Mouse (Mus musculus) liver, embryonic 15.5 days (tissue): Measurements from ENCODE around the gene Cacna2d2. TPM values are rescaled to one million over a fixed set of nuclear protein-coding genes. Genes with fewer than 3 reads are reported as not detected.
"Not testable (repeated sequence)": the region's sequence is repeated elsewhere in the genome, so short reads cannot be mapped to it uniquely, and the experiment has no call there.

Source experiments
- ATAC-seq: fragments of 200-750 bp; cut with Nextera tagmentation; 2 replicates; pipeline ENCODE4 v1.8.0; 2017; ENCODE audit warnings: moderate number of reproducible peaks, mild to moderate bottlenecking, moderate library complexity; ENCODE audit not compliant: insufficient read depth
- H3K27ac ChIP-seq: fragments of 300-500 bp; sonication (generic); replicated peaks from 2 replicates; pipeline ENCODE4 v1.5.1; 2015; ENCODE audit warnings: mild to moderate bottlenecking, inconsistent platforms
- H3K27me3 ChIP-seq: fragments of 300-500 bp; sonication (generic); 2 replicates; pipeline ENCODE4 v1.6.1; 2015; ENCODE audit warnings: mild to moderate bottlenecking, inconsistent platforms
- H3K36me3 ChIP-seq: fragments of 300-500 bp; sonication (generic); replicated peaks from 2 replicates; pipeline ENCODE4 v1.6.1; 2015; ENCODE audit warnings: moderate library complexity, mild to moderate bottlenecking, inconsistent platforms
- H3K4me1 ChIP-seq: fragments of 300-500 bp; sonication (generic); replicated peaks from 2 replicates; pipeline ENCODE4 v1.6.1; 2015; ENCODE audit warnings: inconsistent platforms
- H3K4me2 ChIP-seq: fragments of 300-500 bp; sonication (generic); 2 replicates; pipeline ENCODE4 v1.6.1; 2015; ENCODE audit warnings: moderate library complexity, mild to moderate bottlenecking, inconsistent platforms
- H3K4me3 ChIP-seq: fragments of 300-500 bp; sonication (generic); replicated peaks from 2 replicates; pipeline ENCODE4 v1.5.1; 2015; ENCODE audit warnings: mild to moderate bottlenecking, inconsistent platforms
- H3K9ac ChIP-seq: fragments of 300-500 bp; sonication (generic); 2 replicates; pipeline ENCODE4 v1.6.1; 2015; ENCODE audit warnings: moderate library complexity, mild to moderate bottlenecking, inconsistent platforms
- H3K9me3 ChIP-seq: fragments of 300-500 bp; sonication (generic); replicated peaks from 2 replicates; pipeline ENCODE4 v1.6.1; 2016; ENCODE audit warnings: inconsistent platforms
- WGBS: fragments of 180-500 bp; shearing (Covaris S2); methylation state at CpG from one replicate; pipeline ENCODE4 v1.1.7; 2015; ENCODE audit warnings: mixed read lengths; ENCODE audit not compliant: insufficient replicate concordance; 5-methylcytosine and 5-hydroxymethylcytosine counted together
- polyA plus RNA-seq: library from polyadenylated mRNA; unstranded; fragments of >200 nt; fragmentation: Nextera tagmentation; extraction: Ambion mirVana; gene quantifications from 2 replicates; pipeline ENCODE4 v1.2.1, GENCODE M21; 2015

Cacna2d2 gene
- polyA plus RNA-seq, 1 experiment from 2014 or later = 0.02 TPM

DNA sequence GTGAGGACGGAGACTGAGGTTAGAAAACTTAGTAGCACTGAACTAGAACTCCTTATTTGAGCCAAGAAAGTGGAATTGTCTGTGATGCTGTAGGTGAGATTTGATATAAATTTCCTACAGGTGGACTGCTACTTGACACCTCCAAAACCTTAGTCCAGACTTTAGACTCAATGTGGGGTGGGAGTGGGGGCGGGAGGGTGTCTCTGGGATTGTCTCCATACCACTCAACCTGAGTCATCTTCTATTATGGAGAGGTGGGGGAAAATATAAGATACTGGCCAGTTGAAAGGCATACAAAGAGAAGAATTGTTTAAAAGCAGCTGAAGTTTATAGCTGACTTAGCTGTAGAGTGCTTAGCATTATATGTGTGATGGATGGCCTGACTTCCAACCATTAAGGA is 156.3 kb downstream of the Cacna2d2 start:
- Histone ChIP-seq H3K4me1 (peaks cover 61% of the 10 kb centered on the region), H3K9me3 (no peaks in the 10 kb centered on the region), H3K27me3 (peaks cover 24% of the 10 kb centered on the region), H3K27ac (peak overlapping the region; percentile 95), H3K4me3 (peak overlapping the region; percentile 83), H3K4me2 (peak overlapping the region; percentile 97), H3K36me3 (peaks cover 37% of the 10 kb centered on the region), H3K9ac (peak overlapping the region; percentile 94)
- ATAC-seq = no peak
- 35% methylated on average over 2 of the region's 2 CpGs for WGBS

- Histone ChIP-seq H3K4me1 (peaks cover 57% of the 10 kb centered on the region), H3K36me3 (peaks cover 43% of the 10 kb centered on the region), H3K27ac (peak overlapping the region; percentile 95), H3K4me2 (peak overlapping the region; percentile 97), H3K9me3 (no peaks in the 10 kb centered on the region), H3K4me3 (peak overlapping the region; percentile 83), H3K27me3 (peaks cover 18% of the 10 kb centered on the region), H3K9ac (peak overlapping the region; percentile 42)
- no peak for ATAC-seq
- 40% methylated on average over 3 of the region's 3 CpGs for WGBS
Measured at GRCm38 (mm10) chr9:107556346-107556745, 156.9 kb downstream of the Cacna2d2 start.

DNA sequence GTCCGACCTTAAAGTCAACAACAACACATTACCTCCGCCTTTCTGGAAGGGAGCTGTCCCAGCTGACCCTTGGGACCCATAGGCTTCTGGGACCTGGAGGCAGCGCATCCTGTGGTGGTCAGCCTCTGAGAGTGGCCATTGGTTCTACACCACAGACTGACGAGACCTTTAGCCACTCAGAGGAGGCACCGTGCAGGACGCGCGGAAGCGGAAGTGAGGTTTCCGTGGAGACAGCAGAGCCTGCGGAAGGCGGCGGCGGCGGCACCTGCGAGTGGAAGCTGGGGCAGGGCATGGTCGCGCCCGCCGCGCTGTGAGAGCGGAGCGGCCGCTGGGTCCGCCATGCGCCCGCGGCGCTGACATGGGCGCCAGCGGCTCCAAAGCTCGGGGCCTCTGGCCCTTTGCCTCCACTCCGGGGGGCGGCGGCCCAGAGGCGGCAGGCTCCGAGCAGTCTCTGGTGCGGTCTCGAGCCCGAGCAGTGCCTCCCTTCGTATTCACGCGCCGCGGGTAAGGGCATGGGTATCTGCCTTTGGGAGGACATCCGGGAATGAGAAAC is 163.7 kb downstream of the Cacna2d2 start, which contains the start of gene Tusc2:
TSS of gene Tusc2 (plus strand) at position 227 of the 553 bp plus-strand sequence.
- peak; percentile 94 for ATAC-seq
- H3K27me3 ChIP-seq = no peaks in the 10 kb centered on the region
- H3K4me1 ChIP-seq = peaks cover 64% of the 10 kb centered on the region
- peaks cover 62% of the 10 kb centered on the region for H3K36me3 ChIP-seq
- no peaks in the 10 kb centered on the region for H3K9me3 ChIP-seq
- peak within 1 kb of the TSS; percentile 89 for H3K9ac ChIP-seq
- WGBS = 0% methylated on average over 46 of the region's 46 CpGs
- H3K27ac ChIP-seq = peak within 1 kb of the TSS; percentile 90
- peak within 1 kb of the TSS; percentile 83 for H3K4me2 ChIP-seq
- H3K4me3 ChIP-seq = peak within 1 kb of the TSS; percentile 83

DNA sequence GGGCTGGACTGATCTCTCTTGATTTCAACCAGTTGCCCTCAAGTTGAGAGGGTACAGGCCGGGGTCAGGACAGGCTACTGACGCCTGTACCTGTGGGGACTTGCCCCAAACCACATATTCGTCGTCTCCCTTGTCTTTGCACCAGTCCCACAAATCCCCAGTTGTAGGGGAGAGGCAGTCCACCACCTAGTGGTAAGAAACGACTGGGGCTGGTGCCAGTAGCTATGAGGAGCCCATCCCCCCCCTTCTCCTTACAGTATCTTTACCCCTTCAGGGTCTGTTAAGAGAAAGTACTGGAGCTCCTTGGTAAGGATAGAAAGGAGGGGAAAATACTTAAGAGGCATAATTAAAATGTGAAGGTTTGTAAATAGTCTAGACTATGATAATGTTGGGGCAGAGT is 166.1 kb downstream of the Cacna2d2 start:
- peak overlapping the region; percentile 96 for H3K27ac ChIP-seq
- H3K9ac ChIP-seq, ATAC-seq, H3K9me3 ChIP-seq, H3K4me3 ChIP-seq, H3K27me3 ChIP-seq: not testable (repeated sequence)
- WGBS = 41% methylated on average over 5 of the region's 5 CpGs
- H3K4me2 ChIP-seq = 0 out of 2 replicates have a peak overlapping the region, but pooled peaks have one; percentile 89
- H3K4me1 ChIP-seq = peaks cover 81% of the 10 kb centered on the region
- H3K36me3 ChIP-seq = peaks cover 38% of the 10 kb centered on the region

- Histone ChIP-seq H3K27ac (peak overlapping the region; percentile 96), H3K27me3 (no peaks in the 10 kb centered on the region), H3K36me3 (peaks cover 32% of the 10 kb centered on the region), H3K4me2 (peak overlapping the region; percentile 89), H3K4me3 (no peak overlapping the region), H3K9ac (no peak overlapping the region), H3K4me1 (peaks cover 86% of the 10 kb centered on the region), H3K9me3 (no peaks in the 10 kb centered on the region)
- 47% methylated on average over 15 of the region's 15 CpGs for WGBS
- ATAC-seq = no peak
Measured at GRCm38 (mm10) chr9:107566041-107566709, 166.8 kb downstream of the Cacna2d2 start.

- 49% methylated on average over 3 of the region's 3 CpGs for WGBS
- Histone ChIP-seq H3K4me2 (peak overlapping the region; percentile 89), H3K4me1 (peaks cover 90% of the 10 kb centered on the region), H3K9me3 (no peaks in the 10 kb centered on the region), H3K4me3 (no peak overlapping the region), H3K36me3 (peaks cover 32% of the 10 kb centered on the region), H3K27ac (peak overlapping the region; percentile 96), H3K27me3 (no peaks in the 10 kb centered on the region), H3K9ac (no peak overlapping the region)
- ATAC-seq = no peak
Measured at GRCm38 (mm10) chr9:107566855-107567254, 167.4 kb downstream of the Cacna2d2 start.

- 40% methylated on average over 18 of the region's 18 CpGs for WGBS
- peaks cover 90% of the 10 kb centered on the region for H3K4me1 ChIP-seq
- ATAC-seq = no peak
Measured at GRCm38 (mm10) chr9:107567702-107568319, 168.4 kb downstream of the Cacna2d2 start, which contains the start of gene Hyal2. Hyal2 (plus strand) TSS chr9:107567945.

GRCm38 (mm10) chr9:107568331-107569261 is 169.2 kb downstream of the Cacna2d2 start:
- Histone ChIP-seq H3K9ac (peak overlapping the region; percentile 81), H3K27me3 (no peaks in the 10 kb centered on the region), H3K4me3 (peak overlapping the region; percentile 80), H3K4me1 (peaks cover 92% of the 10 kb centered on the region), H3K9me3 (no peaks in the 10 kb centered on the region), H3K27ac (peak overlapping the region; percentile 96), H3K36me3 (peaks cover 40% of the 10 kb centered on the region), H3K4me2 (peak overlapping the region; percentile 89)
- ATAC-seq = peak; percentile 76
- 1% methylated on average over 41 of the region's 41 CpGs for WGBS

More at GRCm38 (mm10) chr9:107567702-107568319, 168.4 kb downstream of the Cacna2d2 start, which contains the start of gene Hyal2:
- H3K4me3 ChIP-seq = peak within 1 kb of the TSS; percentile 80
- no peaks in the 10 kb centered on the region for H3K9me3 ChIP-seq
- peak within 1 kb of the TSS; percentile 81 for H3K9ac ChIP-seq
- peak within 1 kb of the TSS; percentile 89 for H3K4me2 ChIP-seq
- peaks cover 33% of the 10 kb centered on the region for H3K36me3 ChIP-seq
- H3K27me3 ChIP-seq = no peaks in the 10 kb centered on the region
- peak within 1 kb of the TSS; percentile 96 for H3K27ac ChIP-seq

DNA sequence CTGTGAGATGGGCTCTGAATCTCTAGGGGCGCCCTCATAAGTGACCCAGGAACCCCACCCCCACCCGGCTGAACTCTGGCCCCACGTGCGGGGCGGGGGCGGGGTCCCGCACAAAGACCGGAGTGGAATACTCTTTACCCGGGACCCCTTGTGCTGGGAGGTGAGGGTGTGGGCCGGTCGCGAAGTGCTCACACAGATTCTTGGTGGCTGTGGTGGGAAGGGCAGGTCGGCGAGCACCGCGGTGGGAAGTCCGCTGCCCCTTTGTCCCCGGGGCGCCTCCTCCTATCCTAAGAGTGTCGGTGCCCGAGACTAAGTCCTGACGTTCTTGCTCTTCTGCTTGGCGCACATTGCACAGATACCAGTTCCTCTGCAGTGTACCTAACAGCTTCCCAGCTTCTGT is 169.9 kb downstream of the Cacna2d2 start:
- Histone ChIP-seq H3K9me3 (no peaks in the 10 kb centered on the region), H3K9ac (peak overlapping the region; percentile 81), H3K4me3 (peak overlapping the region; percentile 80), H3K27me3 (no peaks in the 10 kb centered on the region), H3K27ac (peak overlapping the region; percentile 96), H3K4me2 (peak overlapping the region; percentile 89), H3K4me1 (peaks cover 87% of the 10 kb centered on the region), H3K36me3 (peaks cover 40% of the 10 kb centered on the region)
- WGBS = under 1% methylated on average over 23 of the region's 23 CpGs
- ATAC-seq = peak; percentile 4

GRCm38 (mm10) chr9:107570016-107570415 is 170.6 kb downstream of the Cacna2d2 start:
- ATAC-seq = no peak
- H3K36me3 ChIP-seq = peaks cover 39% of the 10 kb centered on the region
- 63% methylated on average over 13 of the region's 13 CpGs for WGBS

More at GRCm38 (mm10) chr9:107570016-107570415, 170.6 kb downstream of the Cacna2d2 start:
- Histone ChIP-seq H3K27me3 (no peaks in the 10 kb centered on the region), H3K9me3 (no peaks in the 10 kb centered on the region), H3K9ac (peak overlapping the region; percentile 81), H3K27ac (peak overlapping the region; percentile 96), H3K4me2 (peak overlapping the region; percentile 89), H3K4me3 (peak overlapping the region; percentile 80), H3K4me1 (peaks cover 86% of the 10 kb centered on the region)
